Mouse (Mus musculus): ENCODE measurements around the gene Phactr3.

DNA sequence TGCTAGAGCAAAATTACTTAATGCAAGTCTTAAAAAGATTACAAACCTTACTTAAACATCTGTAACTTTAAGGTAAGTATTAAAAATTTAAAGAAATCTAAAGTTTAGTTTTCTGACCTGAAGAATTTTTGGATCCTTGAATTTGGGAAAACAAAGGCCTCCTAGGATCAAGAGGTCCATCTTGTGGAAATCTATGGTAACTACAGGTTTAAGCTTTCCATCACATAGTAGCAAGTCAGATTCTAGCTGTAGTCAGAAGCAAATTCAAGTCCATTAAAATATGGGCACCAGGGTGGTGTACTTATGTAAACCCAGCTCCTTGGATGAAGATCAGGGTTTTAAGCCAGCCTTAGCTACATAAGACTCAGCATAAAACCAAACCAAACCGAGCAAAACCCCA is 219.1 kb downstream of the Phactr3 start:
- no peak; the same call in 1 of the 2 replicates for TF ChIP-seq CTCF (IDR thresholded peaks at IDR 0.05; ENCODE audit: low read depth)
- no peak for TF ChIP-seq EP300 (IDR thresholded peaks at IDR 0.05; ENCODE audit: low read depth)

Measured in liver, embryonic 14.5 days (tissue).